Mouse (Mus musculus) heart, embryonic 12.5 days (tissue): ENCODE data around the gene Ube2a. TPM values are rescaled to one million over a fixed set of nuclear protein-coding genes. Genes with fewer than 3 reads are reported as not detected.

Experiments
- ATAC-seq: fragments of 200-750 bp; cut with Nextera tagmentation; 2 replicates; pipeline ENCODE4 v1.8.0; 2017; ENCODE audit warnings: moderate TSS enrichment, moderate library complexity; ENCODE audit not compliant: insufficient number of reproducible peaks, low FRiP score
- H3K27ac ChIP-seq: fragments of 300-500 bp; sonication (generic); 2 replicates; pipeline ENCODE4 v1.5.1; 2016; ENCODE audit warnings: mild to moderate bottlenecking, moderate library complexity; ENCODE audit not compliant: poor library complexity, severe bottlenecking
- H3K27me3 ChIP-seq: fragments of 300-500 bp; sonication (generic); replicated peaks from 2 replicates; pipeline ENCODE4 v1.6.1; 2016; ENCODE audit warnings: mild to moderate bottlenecking, moderate library complexity
- H3K36me3 ChIP-seq: fragments of 300-500 bp; sonication (generic); 2 replicates; pipeline ENCODE4 v1.6.1; 2016; ENCODE audit warnings: mild to moderate bottlenecking, moderate library complexity
- H3K4me1 ChIP-seq: fragments of 300-500 bp; sonication (generic); replicated peaks from 2 replicates; pipeline ENCODE4 v1.6.1; 2016; ENCODE audit warnings: mild to moderate bottlenecking
- H3K4me2 ChIP-seq: fragments of 300-500 bp; sonication (generic); 2 replicates; pipeline ENCODE4 v1.6.1; 2016; ENCODE audit warnings: mild to moderate bottlenecking, moderate library complexity
- H3K4me3 ChIP-seq: fragments of 300-500 bp; sonication (generic); 2 replicates; pipeline ENCODE4 v1.5.1; 2016; ENCODE audit warnings: mild to moderate bottlenecking
- H3K9ac ChIP-seq: fragments of 300-500 bp; sonication (generic); 2 replicates; pipeline ENCODE4 v1.6.1; 2016; ENCODE audit warnings: mild to moderate bottlenecking, moderate library complexity
- H3K9me3 ChIP-seq: fragments of 300-500 bp; sonication (generic); replicated peaks from 2 replicates; pipeline ENCODE4 v1.6.1; 2016; ENCODE audit warnings: mild to moderate bottlenecking, moderate library complexity
- WGBS: fragments of 180-500 bp; shearing (Covaris S2); methylation state at CpG from one replicate; pipeline ENCODE4 v1.1.7; 2016; 5-methylcytosine and 5-hydroxymethylcytosine counted together
- polyA plus RNA-seq: library from polyadenylated mRNA; unstranded; fragments of >200 nt; fragmentation: Nextera tagmentation; extraction: Ambion mirVana; gene quantifications from 2 replicates; pipeline ENCODE4 v1.2.1, GENCODE M21; 2016

Ube2a gene
- polyA plus RNA-seq: 116 and 124 TPM in 2 replicates

GRCm38 (mm10) chrX:36873765-36874164, at the start of gene Ube2a, which contains the start of gene C330007P06Rik:
Ube2a (plus strand) TSS chrX:36873900.
C330007P06Rik (minus strand) TSS chrX:36874111.
- Histone ChIP-seq H3K4me1 (peaks cover 6% of the 10 kb centered on the region; the same call in 1 of the 2 replicates), H3K9ac (peak within 1 kb of the TSS; percentile 86), H3K36me3 (no peaks in the 10 kb centered on the region), H3K4me3 (peak within 1 kb of the TSS; percentile 77), H3K27me3 (0 out of 2 replicates have a peak, but pooled peaks cover 3% of the 10 kb centered on the region), H3K27ac (peak within 1 kb of the TSS; percentile 75), H3K4me2 (peak within 1 kb of the TSS; percentile 80), H3K9me3 (no peaks in the 10 kb centered on the region)
- no peak for ATAC-seq
- WGBS: 22% methylated on average over 8 of the region's 8 CpGs

GRCm38 (mm10) chrX:36823932-36824711, 49.6 kb upstream of the Ube2a start:
- no peaks in the 10 kb centered on the region for H3K9me3 ChIP-seq
- no peak overlapping the region for H3K9ac ChIP-seq
- ATAC-seq: no peak
- no peaks in the 10 kb centered on the region for H3K27me3 ChIP-seq
- no peak overlapping the region for H3K4me2 ChIP-seq
- no peak overlapping the region for H3K4me3 ChIP-seq
- H3K4me1 ChIP-seq: no peaks in the 10 kb centered on the region
- 82% methylated on average over 10 of the region's 10 CpGs for WGBS
- H3K27ac ChIP-seq: no peak overlapping the region
- H3K36me3 ChIP-seq: no peaks in the 10 kb centered on the region

- no peak overlapping the region for H3K4me2 ChIP-seq
- no peaks in the 10 kb centered on the region for H3K9me3 ChIP-seq
- ATAC-seq: no peak
- H3K27ac ChIP-seq: no peak overlapping the region
- 0 out of 2 replicates have a peak, but pooled peaks cover 3% of the 10 kb centered on the region for H3K4me1 ChIP-seq
- no peak overlapping the region for H3K9ac ChIP-seq
- no peaks in the 10 kb centered on the region for H3K27me3 ChIP-seq
- no peak overlapping the region for H3K4me3 ChIP-seq
- H3K36me3 ChIP-seq: no peaks in the 10 kb centered on the region
- WGBS: 37% methylated on average over 2 of the region's 2 CpGs
These were observed 48.7 kb upstream of the Ube2a start for GRCm38 (mm10) chrX:36825032-36825431.

- no peak overlapping the region for H3K4me3 ChIP-seq
These were observed 46.8 kb upstream of the Ube2a start for GRCm38 (mm10) chrX:36826873-36827272.

GRCm38 (mm10) chrX:36830271-36830670, 43.4 kb upstream of the Ube2a start:
- Histone ChIP-seq H3K9ac (no peak overlapping the region), H3K4me3 (no peak overlapping the region), H3K4me1 (0 out of 2 replicates have a peak, but pooled peaks cover 16% of the 10 kb centered on the region), H3K9me3 (no peaks in the 10 kb centered on the region), H3K4me2 (no peak overlapping the region), H3K27ac (no peak overlapping the region), H3K36me3 (no peaks in the 10 kb centered on the region), H3K27me3 (no peaks in the 10 kb centered on the region)
- 27% methylated on average over 5 of the region's 5 CpGs for WGBS
- no peak for ATAC-seq

More at GRCm38 (mm10) chrX:36826873-36827272, 46.8 kb upstream of the Ube2a start:
- Histone ChIP-seq H3K4me1 (0 out of 2 replicates have a peak, but pooled peaks cover 14% of the 10 kb centered on the region), H3K4me2 (no peak overlapping the region), H3K27ac (no peak overlapping the region), H3K9ac (no peak overlapping the region), H3K9me3 (no peaks in the 10 kb centered on the region), H3K27me3 (no peaks in the 10 kb centered on the region), H3K36me3 (no peaks in the 10 kb centered on the region)
- WGBS: 78% methylated on average over 5 of the region's 5 CpGs
- ATAC-seq: no peak

- Histone ChIP-seq H3K36me3 (no peaks in the 10 kb centered on the region), H3K9me3 (no peaks in the 10 kb centered on the region), H3K4me2 (no peak overlapping the region), H3K4me1 (0 out of 2 replicates have a peak, but pooled peaks cover 16% of the 10 kb centered on the region), H3K27me3 (no peaks in the 10 kb centered on the region), H3K4me3 (no peak overlapping the region), H3K9ac (no peak overlapping the region), H3K27ac (peak overlapping the region; percentile 38; the same call in 1 of the 2 replicates)
- ATAC-seq: no peak
- whole genome bisulfite sequencing: 42% methylated on average over 4 of the region's 4 CpGs
These were observed 42.1 kb upstream of the Ube2a start for GRCm38 (mm10) chrX:36831632-36832031.

- no peaks in the 10 kb centered on the region for H3K36me3 ChIP-seq
- 0 out of 2 replicates have a peak, but pooled peaks cover 16% of the 10 kb centered on the region for H3K4me1 ChIP-seq
- H3K4me3 ChIP-seq: peak overlapping the region; percentile 22; the same call in 1 of the 2 replicates
- WGBS: 24% methylated on average over 19 of the region's 19 CpGs
- ATAC-seq: 0 out of 2 replicates have a peak, but pooled peaks have one; percentile 18
- no peaks in the 10 kb centered on the region for H3K27me3 ChIP-seq
- no peaks in the 10 kb centered on the region for H3K9me3 ChIP-seq
- peak overlapping the region; percentile 57 for H3K4me2 ChIP-seq
- H3K27ac ChIP-seq: no peak overlapping the region
- peak overlapping the region; percentile 9; the same call in 1 of the 2 replicates for H3K9ac ChIP-seq
These were observed 40.2 kb upstream of the Ube2a start for GRCm38 (mm10) chrX:36833397-36834084.

GRCm38 (mm10) chrX:36837069-36837676, 36.5 kb upstream of the Ube2a start:
- no peaks in the 10 kb centered on the region for H3K27me3 ChIP-seq
- no peaks in the 10 kb centered on the region for H3K9me3 ChIP-seq
- no peak for ATAC-seq
- no peak overlapping the region for H3K4me3 ChIP-seq
- H3K4me2 ChIP-seq: no peak overlapping the region
- no peaks in the 10 kb centered on the region for H3K4me1 ChIP-seq
- no peaks in the 10 kb centered on the region for H3K36me3 ChIP-seq
- WGBS: 57% methylated on average over 6 of the region's 6 CpGs
- H3K27ac ChIP-seq: no peak overlapping the region
- H3K9ac ChIP-seq: no peak overlapping the region

- no peak overlapping the region; the same call in none of the 2 replicates for H3K27ac ChIP-seq
- no peak overlapping the region for H3K4me3 ChIP-seq
- whole genome bisulfite sequencing: 65% methylated on average over 7 of the region's 7 CpGs
These were observed 34.3 kb upstream of the Ube2a start for GRCm38 (mm10) chrX:36839391-36839790.

GRCm38 (mm10) chrX:36841698-36842097, 32.0 kb upstream of the Ube2a start:
- Histone ChIP-seq H3K4me3 (no peak overlapping the region), H3K9me3 (no peaks in the 10 kb centered on the region), H3K9ac (no peak overlapping the region), H3K27ac (no peak overlapping the region), H3K27me3 (no peaks in the 10 kb centered on the region), H3K36me3 (no peaks in the 10 kb centered on the region), H3K4me2 (no peak overlapping the region), H3K4me1 (no peaks in the 10 kb centered on the region)
- WGBS: 68% methylated on average over 6 of the region's 6 CpGs
- ATAC-seq: no peak

More at GRCm38 (mm10) chrX:36839391-36839790, 34.3 kb upstream of the Ube2a start:
- Histone ChIP-seq H3K4me1 (no peaks in the 10 kb centered on the region), H3K4me2 (no peak overlapping the region), H3K9me3 (no peaks in the 10 kb centered on the region), H3K27me3 (no peaks in the 10 kb centered on the region), H3K9ac (no peak overlapping the region), H3K36me3 (no peaks in the 10 kb centered on the region)
- no peak for ATAC-seq
